Mouse (Mus musculus) hindbrain, embryonic 12.5 days (tissue): Measurements from ENCODE around the gene Acp7. TPM values are rescaled to one million over a fixed set of nuclear protein-coding genes. Genes with fewer than 3 reads are reported as not detected.

ENCODE experiments used
- ATAC-seq: fragments of 200-750 bp; cut with Nextera tagmentation; 2 replicates; pipeline ENCODE4 v1.8.0; 2017; ENCODE audit warnings: moderate TSS enrichment; ENCODE audit not compliant: low FRiP score
- H3K27ac ChIP-seq: fragments of 300-500 bp; sonication (generic); 2 replicates; pipeline ENCODE4 v1.5.1; 2016; ENCODE audit warnings: mild to moderate bottlenecking
- H3K27me3 ChIP-seq: fragments of 300-500 bp; sonication (generic); 2 replicates; pipeline ENCODE4 v1.6.1; 2016; ENCODE audit warnings: mild to moderate bottlenecking
- H3K36me3 ChIP-seq: fragments of 300-500 bp; sonication (generic); 2 replicates; pipeline ENCODE4 v1.6.1; 2016; ENCODE audit warnings: mild to moderate bottlenecking
- H3K4me1 ChIP-seq: fragments of 300-500 bp; sonication (generic); 2 replicates; pipeline ENCODE4 v1.6.1; 2016
- H3K4me2 ChIP-seq: fragments of 300-500 bp; sonication (generic); replicated peaks from 2 replicates; pipeline ENCODE4 v1.6.1; 2016; ENCODE audit warnings: mild to moderate bottlenecking
- H3K4me3 ChIP-seq: fragments of 300-500 bp; sonication (generic); 2 replicates; pipeline ENCODE4 v1.5.1; 2016; ENCODE audit warnings: mild to moderate bottlenecking
- H3K9ac ChIP-seq: fragments of 300-500 bp; sonication (generic); 2 replicates; pipeline ENCODE4 v1.6.1; 2016; ENCODE audit warnings: mild to moderate bottlenecking, moderate library complexity
- H3K9me3 ChIP-seq: fragments of 300-500 bp; sonication (generic); replicated peaks from 2 replicates; pipeline ENCODE4 v1.6.1; 2016; ENCODE audit warnings: mild to moderate bottlenecking
- WGBS: fragments of 180-500 bp; shearing (Covaris S2); methylation state at CpG from one replicate; pipeline ENCODE4 v1.1.7; 2016; 5-methylcytosine and 5-hydroxymethylcytosine counted together
- microRNA-seq: library from miRNA; unstranded; fragments of <30 nt; microRNA quantifications from one replicate; pipeline ENCODE4, GENCODE M21; 2017
- polyA plus RNA-seq: library from polyadenylated mRNA; unstranded; fragments of >200 nt; fragmentation: Nextera tagmentation; extraction: Ambion mirVana; gene quantifications from 2 replicates; pipeline ENCODE4 v1.2.1, GENCODE M21; 2016

The Acp7 gene
- polyA plus RNA-seq, 1 experiment from 2014 or later = not detected

GRCm38 (mm10) chr7:28570291-28570981, 60.7 kb downstream of the Acp7 start:
- ATAC-seq = no peak
- Histone ChIP-seq H3K27ac (peak overlapping the region; percentile 4; the same call in 1 of the 2 replicates), H3K9me3 (no peaks in the 10 kb centered on the region), H3K4me2 (no peak overlapping the region), H3K27me3 (no peaks in the 10 kb centered on the region), H3K36me3 (peaks cover 35% of the 10 kb centered on the region), H3K4me3 (no peak overlapping the region), H3K9ac (0 out of 2 replicates have a peak overlapping the region, but pooled peaks have one; percentile 1), H3K4me1 (peaks cover 11% of the 10 kb centered on the region)
- WGBS = 73% methylated on average over 12 of the region's 12 CpGs

- Histone ChIP-seq H3K4me1 (peaks cover 11% of the 10 kb centered on the region), H3K9me3 (no peaks in the 10 kb centered on the region), H3K27ac (no peak overlapping the region), H3K9ac (no peak overlapping the region), H3K4me3 (no peak overlapping the region), H3K4me2 (no peak overlapping the region), H3K36me3 (peaks cover 57% of the 10 kb centered on the region), H3K27me3 (no peaks in the 10 kb centered on the region)
- ATAC-seq = no peak
These were observed 62.9 kb downstream of the Acp7 start for GRCm38 (mm10) chr7:28568253-28568652.

GRCm38 (mm10) chr7:28567539-28567938, 63.6 kb downstream of the Acp7 start:
- peaks cover 11% of the 10 kb centered on the region for H3K4me1 ChIP-seq
- H3K27ac ChIP-seq = no peak overlapping the region
- H3K27me3 ChIP-seq = no peaks in the 10 kb centered on the region
- 93% methylated on average over 4 of the region's 4 CpGs for WGBS
- ATAC-seq = no peak
- H3K9ac ChIP-seq = no peak overlapping the region
- peaks cover 64% of the 10 kb centered on the region for H3K36me3 ChIP-seq
- H3K4me3 ChIP-seq = no peak overlapping the region
- no peaks in the 10 kb centered on the region for H3K9me3 ChIP-seq
- H3K4me2 ChIP-seq = no peak overlapping the region

- no peak for ATAC-seq
- H3K4me1 ChIP-seq = peaks cover 1% of the 10 kb centered on the region; the same call in 1 of the 2 replicates
- peaks cover 76% of the 10 kb centered on the region for H3K36me3 ChIP-seq
- H3K9me3 ChIP-seq = no peaks in the 10 kb centered on the region
- H3K9ac ChIP-seq = no peak overlapping the region
- no peaks in the 10 kb centered on the region for H3K27me3 ChIP-seq
- no peak overlapping the region for H3K4me2 ChIP-seq
- H3K4me3 ChIP-seq = no peak overlapping the region
- H3K27ac ChIP-seq = no peak overlapping the region
- WGBS = 91% methylated on average over 5 of the region's 5 CpGs
These were observed 65.7 kb downstream of the Acp7 start for GRCm38 (mm10) chr7:28565407-28565806.

- H3K4me1 ChIP-seq = 0 out of 2 replicates have a peak, but pooled peaks cover 2% of the 10 kb centered on the region
- H3K4me2 ChIP-seq = no peak overlapping the region
- ATAC-seq = no peak
- H3K27ac ChIP-seq = no peak overlapping the region
- no peak overlapping the region for H3K9ac ChIP-seq
- H3K27me3 ChIP-seq = no peaks in the 10 kb centered on the region
- no peaks in the 10 kb centered on the region for H3K9me3 ChIP-seq
- WGBS = 95% methylated on average over 13 of the region's 13 CpGs
- peaks cover 85% of the 10 kb centered on the region for H3K36me3 ChIP-seq
- no peak overlapping the region for H3K4me3 ChIP-seq
These were observed 68.2 kb downstream of the Acp7 start for GRCm38 (mm10) chr7:28562951-28563350.

- H3K9me3 ChIP-seq = no peaks in the 10 kb centered on the region
- no peak overlapping the region for H3K27ac ChIP-seq
- ATAC-seq = no peak
- WGBS = 86% methylated on average over 13 of the region's 13 CpGs
- H3K36me3 ChIP-seq = peaks cover 79% of the 10 kb centered on the region
- no peak overlapping the region for H3K4me3 ChIP-seq
- H3K9ac ChIP-seq = no peak overlapping the region
- H3K4me1 ChIP-seq = 0 out of 2 replicates have a peak, but pooled peaks cover 2% of the 10 kb centered on the region
- no peak overlapping the region for H3K4me2 ChIP-seq
- no peaks in the 10 kb centered on the region for H3K27me3 ChIP-seq
These were observed 68.8 kb downstream of the Acp7 start for GRCm38 (mm10) chr7:28562371-28562770.

- peaks cover 75% of the 10 kb centered on the region for H3K36me3 ChIP-seq
- WGBS = 88% methylated on average over 11 of the region's 11 CpGs
- no peak for ATAC-seq
These were observed 69.2 kb downstream of the Acp7 start for GRCm38 (mm10) chr7:28561967-28562366.

GRCm38 (mm10) chr7:28560856-28561255, 70.3 kb downstream of the Acp7 start:
- Histone ChIP-seq H3K9ac (no peak overlapping the region), H3K4me3 (no peak overlapping the region), H3K27ac (no peak overlapping the region), H3K9me3 (no peaks in the 10 kb centered on the region), H3K27me3 (no peaks in the 10 kb centered on the region), H3K4me1 (0 out of 2 replicates have a peak, but pooled peaks cover 2% of the 10 kb centered on the region), H3K4me2 (no peak overlapping the region), H3K36me3 (peaks cover 67% of the 10 kb centered on the region)
- 93% methylated on average over 10 of the region's 10 CpGs for WGBS
- no peak for ATAC-seq

More at GRCm38 (mm10) chr7:28561967-28562366, 69.2 kb downstream of the Acp7 start:
- no peak overlapping the region for H3K27ac ChIP-seq
- H3K9me3 ChIP-seq = no peaks in the 10 kb centered on the region
- H3K27me3 ChIP-seq = no peaks in the 10 kb centered on the region
- H3K4me2 ChIP-seq = no peak overlapping the region
- 0 out of 2 replicates have a peak, but pooled peaks cover 2% of the 10 kb centered on the region for H3K4me1 ChIP-seq
- no peak overlapping the region for H3K9ac ChIP-seq
- no peak overlapping the region for H3K4me3 ChIP-seq

- ATAC-seq = no peak
- Histone ChIP-seq H3K9me3 (no peaks in the 10 kb centered on the region), H3K36me3 (peaks cover 43% of the 10 kb centered on the region), H3K4me2 (no peak overlapping the region), H3K27ac (no peak overlapping the region), H3K4me3 (no peak overlapping the region), H3K9ac (no peak overlapping the region), H3K27me3 (no peaks in the 10 kb centered on the region), H3K4me1 (0 out of 2 replicates have a peak, but pooled peaks cover 2% of the 10 kb centered on the region)
- WGBS = 65% methylated on average over 4 of the region's 4 CpGs
These were observed 72.6 kb downstream of the Acp7 start for GRCm38 (mm10) chr7:28558486-28558885.

GRCm38 (mm10) chr7:28557708-28558107, 73.4 kb downstream of the Acp7 start:
- H3K4me1 ChIP-seq = 0 out of 2 replicates have a peak, but pooled peaks cover 2% of the 10 kb centered on the region
- no peak overlapping the region for H3K27ac ChIP-seq
- no peak overlapping the region for H3K9ac ChIP-seq
- no peak for ATAC-seq
- no peak overlapping the region for H3K4me2 ChIP-seq
- H3K27me3 ChIP-seq = no peaks in the 10 kb centered on the region
- 77% methylated on average over 6 of the region's 6 CpGs for WGBS
- peaks cover 35% of the 10 kb centered on the region for H3K36me3 ChIP-seq
- no peak overlapping the region for H3K4me3 ChIP-seq
- H3K9me3 ChIP-seq = no peaks in the 10 kb centered on the region; the same call in 1 of the 2 replicates

Small RNA genes within 50 kb of the gene (microRNA-seq; reads per million reads assigned to microRNA genes)
- gene Mir7049 = 0.81 reads per million

Other genes with a start within 250 kb of the Acp7 start
- gene Med29, start 238.6 kb downstream of the Acp7 start, polyA plus RNA-seq = 39.6 and 42.2 TPM in 2 replicates
- 83.9 and 85.9 TPM in 2 replicates for gene Paf1, start 238.4 kb downstream of the Acp7 start, polyA plus RNA-seq
- 5.9 and 6.5 TPM in 2 replicates for gene Gmfg, start 193.9 kb downstream of the Acp7 start, polyA plus RNA-seq
- 14.0 and 15.9 TPM in 2 replicates for gene Lrfn1, start 179.4 kb downstream of the Acp7 start, polyA plus RNA-seq
- gene Ifnl2, start 120.9 kb downstream of the Acp7 start, polyA plus RNA-seq = not detected in 2 replicates
- not detected in 2 replicates for gene Ifnl3, start 108.5 kb downstream of the Acp7 start, polyA plus RNA-seq
- gene Sycn, start 90.4 kb downstream of the Acp7 start, polyA plus RNA-seq = not detected in 2 replicates
- gene Nccrp1, start 84.1 kb downstream of the Acp7 start, polyA plus RNA-seq = not detected in 2 replicates
- gene Samd4b, start 33.2 kb downstream of the Acp7 start, polyA plus RNA-seq = 35.6 and 38.6 TPM in 2 replicates
- gene Pak4, start 33.1 kb downstream of the Acp7 start, polyA plus RNA-seq = 31.8 and 34.3 TPM in 2 replicates
- gene Fbxo27, start 61.5 kb upstream of the Acp7 start, polyA plus RNA-seq = 7.0 and 8.9 TPM in 2 replicates
- 8.5 and 11.1 TPM in 2 replicates for gene Fbxo17, start 85.5 kb upstream of the Acp7 start, polyA plus RNA-seq
- gene Mrps12, start 110.5 kb upstream of the Acp7 start, polyA plus RNA-seq = 107 and 116 TPM in 2 replicates
- gene Sars2, start 110.7 kb upstream of the Acp7 start, polyA plus RNA-seq = 25.7 and 28.0 TPM in 2 replicates
- 3.2 and 4.0 TPM in 2 replicates for gene Ccer2, start 124.8 kb upstream of the Acp7 start, polyA plus RNA-seq
- 90.1 and 90.4 TPM in 2 replicates for gene Sirt2, start 135.4 kb upstream of the Acp7 start, polyA plus RNA-seq
- gene Nfkbib, start 136.2 kb upstream of the Acp7 start, polyA plus RNA-seq = 39.8 and 43.0 TPM in 2 replicates
- gene Rinl, start 157.6 kb upstream of the Acp7 start, polyA plus RNA-seq = 2.2 and 2.7 TPM in 2 replicates
- 297 and 345 TPM in 2 replicates for gene Hnrnpl, start 177.2 kb upstream of the Acp7 start, polyA plus RNA-seq
- 84.7 and 87.8 TPM in 2 replicates for gene Ech1, start 193.9 kb upstream of the Acp7 start, polyA plus RNA-seq
- 5.0 and 5.1 TPM in 2 replicates for gene Lgals4, start 202.5 kb upstream of the Acp7 start, polyA plus RNA-seq
- 3.1 and 3.5 TPM in 2 replicates for gene Lgals7, start 232.5 kb upstream of the Acp7 start, polyA plus RNA-seq